Mouse (Mus musculus) embryonic fibroblast, embryonic 13.5 days (primary cell): Measurements from ENCODE around the gene Zfp697.

Source experiments
- CTCF ChIP-seq: IDR thresholded peaks from 2 replicates; pipeline ENCODE4 v1.5.1; 2011; ENCODE audit warnings: mild to moderate bottlenecking, control low read depth, low read length, moderate library complexity, borderline replicate concordance; ENCODE audit not compliant: insufficient read depth
- POLR2A ChIP-seq: IDR thresholded peaks from 2 replicates; pipeline ENCODE4 v1.6.1; 2011; ENCODE audit warnings: low read depth, mild to moderate bottlenecking, control low read depth, low read length, moderate library complexity

- TF ChIP-seq POLR2A (no peak), CTCF (no peak)
These were observed 344.0 kb downstream of the Zfp697 start for GRCm38 (mm10) chr3:98726281-98726680.
